In the genomic region with DNA sequence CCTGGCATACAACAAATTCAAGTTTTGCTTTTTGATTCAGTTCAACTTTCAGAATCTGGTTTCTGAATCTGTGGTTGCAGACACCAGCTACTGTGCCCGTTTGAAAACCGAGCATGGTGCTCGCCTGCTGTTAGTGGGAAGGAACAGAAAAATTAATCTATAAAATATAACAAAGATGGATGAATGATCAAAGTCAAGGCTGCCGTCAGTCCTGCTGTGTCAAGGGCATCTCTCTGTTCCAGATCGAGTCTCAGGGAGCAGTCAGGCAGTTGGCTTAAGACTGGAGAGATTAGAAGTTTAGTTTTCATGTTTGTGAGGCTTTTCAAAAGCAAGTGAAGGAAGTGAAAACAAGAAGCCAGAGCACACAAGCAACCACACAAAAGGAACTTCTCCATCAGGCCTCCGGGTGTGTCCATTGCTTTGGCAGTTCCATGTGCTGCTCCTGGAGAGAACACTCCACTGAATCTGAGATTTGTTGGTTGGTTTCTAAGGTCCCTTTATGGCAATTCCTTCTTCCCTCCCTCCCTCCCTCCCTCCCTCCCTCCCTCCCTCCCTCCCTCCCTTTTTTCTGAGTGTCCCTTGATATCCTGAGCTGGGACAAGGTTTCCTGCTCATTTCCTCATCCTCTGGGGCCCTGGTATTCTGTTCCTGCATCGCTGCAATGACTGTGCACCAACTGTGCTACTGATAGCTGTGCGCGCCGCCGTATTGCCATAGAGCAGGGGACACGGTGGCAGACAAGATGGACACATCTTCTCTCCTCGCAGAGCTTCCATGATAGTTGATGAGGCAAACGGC, we compare ENCODE assay signal across 12 mouse cellular contexts.
A peak's percentile ranks its signal among the peaks of the same experiment; 100 is the strongest.
DNase-seq lines count a peak whose midpoint lies in the region; ATAC-seq lines count a peak whose summit lies in the region.
"Had no signal": no experiment of that assay in that cellular context is flagged by ENCODE, and none has a peak within 500 bp of the region (broad histone marks: within the 10 kb centered on the region; RNA-seq: fewer than 3 reads in every experiment).

No protein-coding gene starts in this region.

- H3K27me3 ChIP-seq in heart, embryonic 14.5 days (ENCODE audit: control insufficient read depth, insufficient read depth, low read length) = no peaks in the 10 kb centered on the region
- no peaks in the 10 kb centered on the region for H3K27me3 ChIP-seq in lung, embryonic 15.5 days
- no peaks in the 10 kb centered on the region for H3K27me3 ChIP-seq in megakaryocyte, embryonic 14.5 days (replicated peaks)
- H3K27me3 ChIP-seq: embryonic facial prominence, embryonic 12.5 days had no signal

- H3K9ac ChIP-seq in heart, embryonic 14.5 days (ENCODE audit: low read length) = no peak overlapping the region
- H3K9ac ChIP-seq in lung, embryonic 15.5 days = no peak overlapping the region
- H3K9ac ChIP-seq: embryonic facial prominence, embryonic 12.5 days had no signal

- no peaks in the 10 kb centered on the region for H3K36me3 ChIP-seq in heart, embryonic 14.5 days (ENCODE audit: control insufficient read depth, insufficient read depth, low read length)
- no peaks in the 10 kb centered on the region for H3K36me3 ChIP-seq in lung, embryonic 15.5 days
- H3K36me3 ChIP-seq in megakaryocyte, embryonic 14.5 days (replicated peaks; ENCODE audit: low read length) = no peaks in the 10 kb centered on the region
- H3K36me3 ChIP-seq: embryonic facial prominence, embryonic 12.5 days had no signal

- WGBS in heart, embryonic 14.5 days = 39% methylated on average over 14 of the region's 14 CpGs
- WGBS in lung, embryonic 15.5 days = 45% methylated on average over 14 of the region's 14 CpGs

- H3K4me2 ChIP-seq in heart, embryonic 14.5 days (ENCODE audit: low read length) = no peak overlapping the region
- no peak overlapping the region for H3K4me2 ChIP-seq in lung, embryonic 15.5 days
- H3K4me2 ChIP-seq: embryonic facial prominence, embryonic 12.5 days had no signal

- ATAC-seq in heart, embryonic 14.5 days (ENCODE audit: insufficient number of reproducible peaks, insufficient read depth, low FRiP score, low read depth) = no peak
- ATAC-seq in lung, embryonic 15.5 days (ENCODE audit: borderline replicate concordance, extremely low read depth, low FRiP score, low TSS enrichment) = no peak
- peak; percentile 43 for ATAC-seq in common myeloid progenitor, adult 5-6 weeks (replicated peaks; ENCODE audit: low read depth, poor library complexity, severe bottlenecking)

- DNase-seq in heart, postnatal 4 days = no peak
- no peak for DNase-seq in lung, postnatal 10 days
- DNase-seq in frontal cortex, postnatal 10 days (ENCODE audit: low spot score in 2 of 2) = no peak
- DNase-seq: cerebellum, adult 2 months; layer of hippocampus, postnatal 36 days; thymus, adult 18-20 months had no signal

- no peak overlapping the region for H3K4me3 ChIP-seq in heart, embryonic 14.5 days (ENCODE audit: control insufficient read depth in 1 of 2, insufficient read depth in 1 of 2, low read depth in 1 of 2, low read length in 2 of 2)
- H3K4me3 ChIP-seq in lung, embryonic 15.5 days = no peak overlapping the region
- H3K4me3 ChIP-seq in megakaryocyte, embryonic 14.5 days (replicated peaks) = peak overlapping the region; percentile 81
- H3K4me3 ChIP-seq: embryonic facial prominence, embryonic 12.5 days had no signal

- peak overlapping the region; percentile 49 to 80; a peak in 3 of 4 replicates for H3K27ac ChIP-seq in heart, embryonic 14.5 days (replicated peaks in 1 of 2; ENCODE audit: control insufficient read depth in 1 of 2, insufficient read depth in 1 of 2, low read depth in 2 of 2, low read length in 2 of 2)
- peak overlapping the region; percentile 72 for H3K27ac ChIP-seq in lung, embryonic 15.5 days
- H3K27ac ChIP-seq: embryonic facial prominence, embryonic 12.5 days; hindbrain, postnatal 0 days had no signal

- H3K9me3 ChIP-seq in heart, embryonic 14.5 days (ENCODE audit: control insufficient read depth, low read length) = no peaks in the 10 kb centered on the region
- no peaks in the 10 kb centered on the region for H3K9me3 ChIP-seq in lung, embryonic 15.5 days
- peaks cover 4% of the 10 kb centered on the region; the same call in 1 of the 2 replicates for H3K9me3 ChIP-seq in megakaryocyte, embryonic 14.5 days
- H3K9me3 ChIP-seq: embryonic facial prominence, embryonic 12.5 days had no signal

- H3K4me1 ChIP-seq in heart, embryonic 14.5 days (ENCODE audit: control insufficient read depth in 2 of 2, insufficient read depth in 2 of 2, low read length in 2 of 2) = peaks cover 27 to 33% of the 10 kb centered on the region in 2 experiments
- peaks cover 46% of the 10 kb centered on the region for H3K4me1 ChIP-seq in lung, embryonic 15.5 days
- peaks cover 76% of the 10 kb centered on the region for H3K4me1 ChIP-seq in megakaryocyte, embryonic 14.5 days
